Mouse (Mus musculus): ENCODE data around the gene Ccdc137. TPM values are rescaled to one million over a fixed set of nuclear protein-coding genes. Genes with fewer than 3 reads are reported as not detected.

Gene Ccdc137
- total RNA-seq, 1 experiment from 2014 or later: 101 TPM

DNA sequence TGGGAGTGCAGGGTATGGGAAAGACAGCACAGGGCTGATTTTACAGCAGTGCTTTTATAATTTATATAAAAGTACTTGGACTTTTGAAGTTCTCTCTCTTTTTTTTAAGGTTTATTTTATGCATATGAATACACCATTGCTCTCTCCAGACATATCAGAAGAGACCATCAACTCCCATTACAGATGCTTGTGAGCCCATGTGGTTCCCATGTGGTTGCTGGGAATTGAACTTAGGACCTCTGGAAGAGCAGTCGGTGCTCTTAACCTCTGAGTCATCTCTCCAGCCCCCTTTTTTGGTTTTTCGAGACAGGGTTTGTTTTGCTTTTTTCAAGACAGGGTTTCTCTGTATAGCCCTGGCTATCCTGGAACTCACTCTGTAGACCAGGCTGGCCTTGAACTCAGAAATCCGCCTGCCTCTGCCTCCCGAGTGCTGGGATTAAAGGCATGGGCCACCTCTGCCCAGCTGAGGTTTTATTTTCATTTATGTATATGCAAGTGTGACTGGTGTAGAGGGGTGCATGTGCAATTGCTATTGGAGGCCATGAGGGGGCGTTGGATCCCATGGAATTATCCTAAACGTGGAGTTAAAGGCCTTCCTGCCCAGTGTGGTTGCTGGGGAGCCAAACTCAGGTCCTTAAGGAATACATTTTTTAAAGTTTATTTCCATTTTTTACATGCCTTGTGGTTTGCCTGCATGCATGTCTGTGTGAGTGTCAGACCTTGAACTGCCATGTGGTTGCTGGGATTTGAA lies 1.1 kb downstream of the Ccdc137 start:
- no peak for ATAC-seq (replicated peaks; ENCODE audit: low read depth, poor library complexity, severe bottlenecking)

DNA sequence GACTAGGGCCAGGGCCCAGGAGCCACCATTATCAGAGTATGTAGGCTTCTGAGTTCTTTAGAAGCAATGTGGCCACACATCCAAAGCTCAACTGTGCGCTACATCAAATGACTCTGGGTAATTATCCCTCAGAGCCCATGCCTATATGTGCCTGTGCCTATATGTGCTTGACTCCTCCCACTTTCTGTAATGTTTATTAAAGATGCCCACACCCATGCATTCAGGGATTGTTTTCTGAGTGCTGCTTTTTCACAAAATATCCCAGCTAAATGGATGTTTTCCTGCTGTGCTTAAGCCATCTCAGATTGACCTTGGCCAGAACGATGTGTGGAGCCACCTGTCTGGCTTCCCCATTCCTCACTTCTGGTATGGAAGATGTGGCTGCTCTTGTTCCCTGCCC lies 5.6 kb downstream of the Ccdc137 start:
- ATAC-seq (replicated peaks; ENCODE audit: low read depth, poor library complexity, severe bottlenecking): no peak

DNA sequence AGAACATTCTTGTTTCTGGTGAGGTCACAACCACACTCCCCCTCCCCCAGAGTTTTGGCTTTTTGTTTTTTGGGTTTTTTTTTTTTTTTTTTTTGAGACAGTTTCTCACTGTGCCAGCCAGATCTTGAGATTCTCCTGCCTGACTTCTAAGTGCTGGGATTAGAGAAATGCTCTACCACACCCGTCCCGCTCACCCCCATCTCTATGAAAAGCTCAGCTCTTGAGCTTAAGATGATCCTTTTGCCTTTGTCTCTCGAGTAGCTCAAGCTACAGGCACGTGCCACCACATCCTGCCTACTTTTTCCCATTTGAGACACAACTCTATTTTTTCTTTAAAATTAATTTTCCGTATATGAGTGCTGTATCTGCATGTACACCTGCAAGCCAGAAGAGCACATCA lies 6.5 kb downstream of the Ccdc137 start:
- ATAC-seq (replicated peaks; ENCODE audit: low read depth, poor library complexity, severe bottlenecking): no peak

GRCm38 (mm10) chr11:120465521-120465920 lies 7.6 kb downstream of the Ccdc137 start:
- no peak for ATAC-seq (replicated peaks; ENCODE audit: low read depth, poor library complexity, severe bottlenecking)

DNA sequence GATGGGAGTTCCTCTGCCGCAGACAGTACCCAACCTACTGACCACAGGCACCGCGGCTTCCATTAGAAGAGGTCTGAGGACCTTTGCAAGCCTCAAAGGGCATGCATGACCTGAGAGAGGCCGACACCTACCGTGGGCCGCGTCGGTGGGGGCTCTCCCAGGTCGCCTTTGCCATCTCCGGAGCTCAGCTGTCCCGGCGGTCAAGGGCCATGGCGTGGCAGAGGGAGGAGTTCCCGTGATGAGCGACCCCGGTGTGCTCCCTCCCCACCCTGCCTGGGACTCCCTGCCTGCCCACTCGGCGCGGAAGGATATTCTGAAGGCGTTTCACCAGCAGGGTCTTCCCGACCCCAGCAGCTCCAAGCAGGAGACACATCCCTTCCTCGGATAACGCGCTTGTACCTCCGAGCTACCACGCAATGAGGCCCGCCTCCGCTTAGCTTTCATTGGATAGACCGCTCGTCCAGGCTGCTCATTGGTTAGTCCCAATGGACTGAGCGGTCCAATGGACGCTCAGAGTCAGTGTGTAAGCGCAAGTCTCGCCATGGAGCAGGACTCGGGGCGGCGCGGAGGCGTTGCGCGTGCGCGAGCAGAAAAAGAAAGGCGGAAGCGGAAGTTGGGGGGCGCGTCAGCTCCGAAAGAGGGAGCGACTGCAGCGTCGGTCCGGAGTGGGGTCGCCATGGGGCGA lies 9.3 kb downstream of the Ccdc137 start, which contains the start of gene Arl16:
TSS of gene Arl16 (minus strand) at position 557 of the 685 bp plus-strand sequence.
- peak; percentile 98 for ATAC-seq (replicated peaks; ENCODE audit: low read depth, poor library complexity, severe bottlenecking)

GRCm38 (mm10) chr11:120467736-120468092 lies 9.8 kb downstream of the Ccdc137 start:
- ATAC-seq (replicated peaks; ENCODE audit: low read depth, poor library complexity, severe bottlenecking): no peak

GRCm38 (mm10) chr11:120472052-120472451 lies 14.1 kb downstream of the Ccdc137 start:
- ATAC-seq (replicated peaks; ENCODE audit: low read depth, poor library complexity, severe bottlenecking): no peak

- no peak for ATAC-seq (replicated peaks; ENCODE audit: low read depth, poor library complexity, severe bottlenecking)
These were observed 25.6 kb downstream of the Ccdc137 start for GRCm38 (mm10) chr11:120483448-120483934.

DNA sequence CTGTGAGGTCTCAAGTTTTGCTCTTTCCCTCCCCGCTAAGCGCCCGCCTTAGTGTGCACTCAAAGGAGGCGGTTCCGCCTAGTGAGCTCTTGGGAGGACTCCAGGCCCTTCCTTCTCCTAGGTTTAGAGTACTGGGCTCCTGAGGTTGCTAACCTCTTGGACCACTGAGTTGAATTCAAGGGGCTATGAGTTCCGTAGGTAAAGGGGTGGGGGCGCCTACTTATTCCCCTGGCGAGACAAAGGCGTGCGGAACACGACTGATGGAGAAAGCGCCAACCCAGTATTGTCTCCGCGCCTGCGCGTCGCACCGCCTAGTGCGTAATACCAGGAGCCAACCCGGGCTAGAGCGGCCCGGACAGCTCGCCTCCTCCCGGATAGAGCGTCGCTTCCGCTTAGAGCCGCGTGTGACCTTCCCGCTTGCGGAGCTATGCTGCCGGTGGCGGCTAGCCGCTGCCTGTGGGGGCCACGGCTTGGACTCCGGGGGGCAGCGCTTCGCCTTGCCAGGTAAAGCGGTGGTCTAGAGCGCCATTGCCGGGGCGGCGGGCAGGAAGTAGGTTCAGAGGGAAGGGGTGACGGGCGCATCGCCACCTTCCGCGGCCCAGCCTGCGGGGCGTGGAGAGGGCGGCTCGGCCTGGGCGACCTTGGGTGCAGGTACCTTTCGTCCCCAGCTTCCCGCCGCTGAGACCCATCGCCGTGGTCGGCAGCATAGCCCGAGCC lies 26.5 kb downstream of the Ccdc137 start, which contains the start of gene Mrpl12:
TSS of gene Mrpl12 (plus strand) at position 349 of the 717 bp plus-strand sequence.
- ATAC-seq (replicated peaks; ENCODE audit: low read depth, poor library complexity, severe bottlenecking): peak; percentile 85

DNA sequence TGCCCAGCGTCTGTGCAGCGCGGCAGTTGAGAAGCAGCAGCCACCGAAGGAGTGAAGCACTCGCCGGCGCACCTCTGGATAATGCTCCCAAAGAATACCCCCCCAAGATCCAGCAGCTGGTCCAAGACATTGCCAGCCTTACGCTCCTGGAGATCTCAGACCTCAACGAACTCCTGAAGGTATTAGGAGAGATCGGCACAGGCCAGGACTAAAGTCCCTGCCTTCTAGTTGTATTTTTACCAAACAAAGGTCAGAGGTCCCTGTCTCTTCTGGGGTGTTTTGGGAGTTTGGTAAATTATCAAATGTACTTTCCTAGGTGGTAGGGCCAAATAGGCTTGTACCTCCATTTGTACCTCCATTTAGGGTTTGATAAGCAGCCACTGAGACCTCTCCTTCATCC lies 27.3 kb downstream of the Ccdc137 start:
- ATAC-seq (replicated peaks; ENCODE audit: low read depth, poor library complexity, severe bottlenecking): no peak

DNA sequence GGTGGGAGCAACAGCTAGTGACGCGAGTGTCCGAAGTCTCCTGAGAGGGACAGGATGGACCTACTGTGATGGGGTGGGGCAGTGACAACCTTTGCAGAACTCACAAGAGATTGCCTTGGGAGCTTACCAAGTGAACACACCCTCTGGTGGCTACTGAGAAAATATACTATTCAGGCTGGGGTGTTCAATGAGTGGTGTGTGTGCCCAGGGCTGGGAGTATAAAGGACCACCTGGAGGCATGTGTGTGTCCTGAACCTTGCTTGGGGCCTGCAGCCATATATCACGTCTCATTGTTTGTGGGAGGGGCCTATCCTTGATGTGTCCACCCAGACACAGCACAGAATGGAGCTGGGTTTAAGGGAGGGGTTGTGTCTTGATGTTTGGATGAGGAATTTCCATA lies 30.6 kb downstream of the Ccdc137 start:
- ATAC-seq (replicated peaks; ENCODE audit: low read depth, poor library complexity, severe bottlenecking): no peak

GRCm38 (mm10) chr11:120489054-120489761 lies 31.3 kb downstream of the Ccdc137 start:
- peak; percentile 55 for ATAC-seq (replicated peaks; ENCODE audit: low read depth, poor library complexity, severe bottlenecking)

- ATAC-seq (replicated peaks; ENCODE audit: low read depth, poor library complexity, severe bottlenecking): no peak
These were observed 32.6 kb downstream of the Ccdc137 start for GRCm38 (mm10) chr11:120490291-120491046.

GRCm38 (mm10) chr11:120491317-120492023 lies 33.6 kb downstream of the Ccdc137 start, which contains the start of gene Slc25a10:
TSS of gene Slc25a10 (plus strand) at chr11:120491840.
- ATAC-seq (replicated peaks; ENCODE audit: low read depth, poor library complexity, severe bottlenecking): peak; percentile 64

DNA sequence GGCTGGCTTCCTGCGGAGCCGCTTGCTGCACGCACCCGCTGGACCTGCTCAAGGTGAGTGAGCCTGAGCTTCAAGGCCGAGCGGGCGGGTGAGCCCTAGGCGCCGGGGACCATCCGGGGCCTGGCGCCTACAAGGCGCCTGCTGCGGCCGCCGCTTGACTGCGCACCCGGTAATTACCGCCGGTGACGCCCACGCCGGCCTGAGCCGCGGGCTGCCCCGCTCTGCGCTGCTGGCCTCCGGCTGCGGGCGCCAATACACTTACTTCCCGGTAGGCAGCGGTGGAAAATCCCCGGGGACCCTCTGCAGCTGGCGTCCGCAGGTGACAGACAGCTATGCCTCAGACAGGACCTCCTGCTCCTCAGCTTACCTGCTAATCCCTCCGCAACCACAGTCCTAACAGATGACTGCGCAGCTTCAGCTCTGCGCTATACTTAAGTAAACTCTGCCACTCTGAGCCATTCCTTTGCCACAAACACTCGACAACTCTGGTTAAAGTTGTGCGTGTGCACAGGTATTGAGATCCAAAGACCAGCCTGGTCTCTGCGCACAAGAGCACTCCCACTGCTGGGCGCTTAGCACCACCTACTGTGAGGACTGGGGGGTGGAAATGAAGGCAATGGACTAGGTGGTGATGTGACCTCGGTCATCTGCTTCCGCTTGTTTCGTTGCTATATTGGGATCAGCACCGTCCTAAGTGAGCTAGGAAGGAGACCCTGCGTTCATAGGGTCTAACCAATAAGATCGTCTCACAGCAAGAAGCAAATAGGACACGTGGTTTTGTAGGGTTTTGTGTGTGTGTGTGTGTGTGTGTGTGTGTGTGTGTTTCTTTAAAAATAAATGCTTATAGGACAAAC lies 34.3 kb downstream of the Ccdc137 start:
- ATAC-seq (replicated peaks; ENCODE audit: low read depth, poor library complexity, severe bottlenecking): peak; percentile 51

GRCm38 (mm10) chr11:120492878-120493203 lies 34.9 kb downstream of the Ccdc137 start:
- ATAC-seq (replicated peaks; ENCODE audit: low read depth, poor library complexity, severe bottlenecking): no peak

GRCm38 (mm10) chr11:120493351-120493750 lies 35.4 kb downstream of the Ccdc137 start:
- no peak for ATAC-seq (replicated peaks; ENCODE audit: low read depth, poor library complexity, severe bottlenecking)

DNA sequence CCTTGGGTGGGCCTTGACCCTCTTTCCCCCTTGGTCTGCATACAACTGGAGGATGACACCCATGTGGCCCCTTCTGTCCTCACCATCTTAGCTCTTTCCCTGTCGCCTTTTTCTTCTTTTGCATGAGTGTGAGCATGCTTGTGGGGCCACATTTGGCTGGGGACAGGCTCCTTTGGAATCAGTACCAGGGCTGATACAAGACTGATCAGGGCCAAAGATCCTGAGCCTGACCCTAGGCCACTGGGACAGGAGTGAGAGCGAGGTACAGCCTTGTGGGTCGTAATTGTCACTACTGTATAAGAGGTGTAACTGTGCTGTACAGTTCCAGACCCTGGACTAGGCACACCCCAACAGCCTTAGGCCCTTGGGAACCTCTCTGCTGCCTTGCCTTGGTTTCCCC lies 36.0 kb downstream of the Ccdc137 start:
- no peak for ATAC-seq (replicated peaks; ENCODE audit: low read depth, poor library complexity, severe bottlenecking)
